Mouse (Mus musculus): ENCODE results near the gene Hcrt. TPM values are rescaled to one million over a fixed set of nuclear protein-coding genes. Genes with fewer than 3 reads are reported as not detected.
"Not testable (repeated sequence)": the region's sequence is repeated elsewhere in the genome, so short reads cannot be mapped to it uniquely, and the experiment has no call there.

Hcrt gene
- total RNA-seq (2021), result under 1 TPM; 0.59 to 0.77 TPM

DNA sequence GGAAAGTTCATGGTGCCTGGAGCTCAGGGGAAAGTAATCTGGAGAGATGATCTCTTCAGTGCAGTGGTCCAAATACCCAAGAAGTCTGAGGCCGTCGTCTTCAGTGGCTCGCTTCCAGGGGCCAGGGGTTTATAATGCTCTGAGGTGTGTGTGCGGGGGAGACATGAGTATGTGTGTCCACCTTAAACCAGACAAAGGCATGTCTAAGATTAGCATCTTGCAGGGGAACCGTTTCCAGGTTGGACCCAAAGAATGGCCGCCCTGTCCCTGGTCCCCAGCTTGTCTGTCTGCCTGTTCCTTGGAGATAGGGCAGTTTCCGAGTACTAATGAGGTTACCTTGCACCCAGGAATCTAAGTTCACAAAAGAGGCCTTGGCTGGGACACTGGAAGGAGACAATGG lies at the start of gene Hcrt:
Gene Hcrt, minus strand, starts transcription at position 101 of the 400 bp plus-strand sequence.
- no peak for DNase-seq (ENCODE audit: low spot score in 2 of 2)
- intact Hi-C loops (cut with DNase I), result loop anchor here (5.0 kb wide), 2 partner anchors 191 to 194 kb away; partner anchors contain the start of gene Cnp

DNA sequence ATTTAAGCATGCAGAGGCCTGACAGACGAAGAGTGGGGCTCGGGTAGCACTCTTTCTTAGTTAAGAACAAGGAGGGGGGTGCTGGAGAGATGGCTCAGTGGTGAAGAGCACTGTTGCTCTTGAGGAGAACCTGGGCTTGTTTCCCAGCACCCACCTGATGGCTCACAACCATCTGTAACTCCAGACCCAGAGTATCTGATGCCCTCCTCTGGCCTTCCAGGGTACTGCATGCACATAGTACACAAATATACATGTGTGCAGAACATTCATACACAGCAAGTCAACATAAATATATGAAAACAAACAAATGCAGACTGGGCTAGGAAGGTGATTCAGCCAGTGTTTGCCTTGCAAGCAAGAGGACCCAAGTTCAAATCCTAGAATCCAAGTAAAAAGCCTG lies 48.4 kb upstream of the Hcrt start:
- intact Hi-C loops (cut with DNase I), result no loop called here
- no peak for DNase-seq (ENCODE audit: low spot score in 2 of 2)

DNA sequence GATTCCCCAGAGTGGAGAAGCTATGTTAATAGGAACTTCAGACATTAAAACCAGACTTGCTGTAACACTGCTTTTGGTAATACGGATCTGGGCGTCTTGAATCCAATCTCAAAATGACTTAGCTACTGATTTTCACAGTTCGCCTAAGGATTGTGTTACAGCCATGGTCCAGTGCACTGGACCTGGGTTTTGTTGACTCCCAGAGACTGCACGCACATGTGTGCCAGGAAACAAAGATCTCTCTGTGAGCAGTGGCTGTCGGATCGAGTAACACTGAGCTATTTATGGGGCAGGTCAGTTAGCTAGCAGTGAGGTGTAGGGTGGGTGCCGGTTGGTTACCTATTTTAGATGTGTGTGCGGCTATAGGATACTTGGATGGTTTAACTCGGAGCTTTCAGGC lies 47.8 kb upstream of the Hcrt start:
- no peak for DNase-seq (ENCODE audit: low spot score in 2 of 2)
- intact Hi-C loops (cut with DNase I), result no loop called here

DNA sequence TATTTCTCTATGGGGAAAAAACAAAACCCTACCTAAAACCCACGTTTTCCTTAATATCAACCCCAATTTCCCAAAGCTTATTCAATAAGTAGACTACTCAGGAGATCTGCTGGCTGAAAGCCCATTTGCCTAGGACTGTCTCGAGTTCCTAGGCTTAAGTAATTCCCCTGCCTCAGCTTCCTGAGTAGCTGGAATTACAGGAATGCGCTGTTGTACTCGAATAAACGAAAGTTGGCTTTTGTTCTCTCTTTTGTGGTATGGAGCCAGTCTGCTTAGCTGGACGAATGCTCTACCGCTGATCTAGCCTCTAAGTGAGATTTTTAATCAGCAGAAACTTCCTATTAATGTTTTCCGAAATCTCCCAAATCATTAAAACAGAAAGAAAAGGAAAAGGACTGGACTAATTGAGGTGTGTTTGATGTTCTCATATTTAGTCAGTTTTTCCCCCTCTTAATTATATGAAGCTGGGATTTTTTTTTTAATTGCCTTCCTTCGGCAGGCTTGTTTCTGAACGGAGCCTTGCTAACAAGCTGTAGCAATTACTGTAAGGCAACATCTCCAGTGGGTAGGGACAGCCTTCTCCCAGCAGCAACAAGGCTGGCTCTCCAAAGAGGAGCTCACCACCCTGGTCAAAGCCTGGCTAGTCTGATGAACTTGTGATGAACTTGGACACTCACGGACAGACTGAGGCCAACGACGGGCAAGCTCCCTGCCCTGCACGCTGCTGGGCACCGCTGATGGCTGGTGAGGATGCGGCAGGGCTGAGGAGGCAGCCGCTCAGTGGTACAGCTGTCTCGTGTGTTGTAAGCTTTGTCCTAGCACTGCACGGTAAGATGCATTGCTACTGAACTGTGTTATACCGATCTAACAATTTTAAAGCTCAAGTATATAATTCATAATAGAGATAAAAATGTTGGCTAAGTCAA lies 43.9 kb upstream of the Hcrt start:
- intact Hi-C loops (cut with DNase I), result no loop called here
- DNase-seq (ENCODE audit: low spot score in 2 of 2), result no peak

DNA sequence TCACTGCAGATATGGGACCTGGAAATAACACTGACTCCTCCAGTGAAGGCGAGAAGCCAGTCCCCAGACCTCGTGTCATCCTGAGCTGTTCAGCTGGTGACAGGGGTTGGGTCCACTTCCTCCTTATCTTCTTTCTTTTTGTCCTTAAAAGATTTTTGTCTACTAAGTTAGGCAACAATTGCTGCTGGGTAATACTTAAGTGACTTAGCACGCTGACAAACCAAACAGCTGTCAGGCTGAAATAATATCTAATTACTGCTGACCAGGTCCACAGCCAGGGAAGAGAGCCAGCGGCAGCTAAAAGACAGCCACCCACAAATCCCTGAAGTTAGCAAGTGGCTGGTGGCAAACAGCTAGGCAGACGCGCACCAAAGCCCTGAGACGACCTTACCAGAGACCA lies 42.8 kb upstream of the Hcrt start:
- intact Hi-C loops (cut with DNase I), result no loop called here
- DNase-seq (ENCODE audit: low spot score in 2 of 2), result no peak

DNA sequence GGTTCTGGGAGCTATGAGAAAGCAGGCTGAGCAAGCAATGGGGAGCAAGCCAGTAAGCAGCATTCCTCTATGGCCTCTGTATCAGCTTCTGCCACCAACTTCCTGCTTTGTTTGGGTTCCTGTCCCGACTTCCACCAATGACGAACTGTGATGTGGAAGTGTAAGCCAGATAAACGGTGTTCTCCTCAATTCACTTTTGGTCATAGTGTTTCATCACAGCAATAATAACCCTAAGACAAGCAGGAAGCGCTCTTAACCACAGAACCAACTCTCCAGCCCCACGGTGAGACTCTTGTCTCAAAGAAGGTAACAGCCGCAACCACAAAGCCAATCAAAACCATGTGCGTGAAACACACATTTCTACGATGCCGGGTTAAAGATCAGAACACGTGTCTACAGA lies 41.7 kb upstream of the Hcrt start:
- DNase-seq (ENCODE audit: low spot score in 2 of 2), result no peak
- intact Hi-C loops (cut with DNase I), result no loop called here

DNA sequence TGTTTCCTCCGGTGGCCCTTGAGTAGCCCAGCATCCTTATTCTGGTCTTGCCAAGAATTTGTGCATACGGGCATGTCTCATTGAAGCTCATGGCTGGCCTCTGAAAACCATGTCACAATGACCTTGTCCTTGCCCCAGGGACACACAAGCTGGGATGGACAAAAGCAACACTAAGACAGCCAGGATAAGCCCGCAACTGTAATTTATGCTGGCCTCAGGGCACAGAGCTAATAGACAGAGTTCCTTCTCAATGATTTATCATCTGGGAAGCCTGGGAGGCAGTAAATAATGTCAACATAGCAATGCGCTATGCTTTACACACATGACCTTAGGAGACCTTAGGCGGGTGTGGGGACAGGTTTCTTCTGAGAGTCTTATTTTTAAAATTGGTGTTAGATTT lies 36.7 kb upstream of the Hcrt start:
- no peak for DNase-seq (ENCODE audit: low spot score in 2 of 2)
- intact Hi-C loops (cut with DNase I), result no loop called here

DNA sequence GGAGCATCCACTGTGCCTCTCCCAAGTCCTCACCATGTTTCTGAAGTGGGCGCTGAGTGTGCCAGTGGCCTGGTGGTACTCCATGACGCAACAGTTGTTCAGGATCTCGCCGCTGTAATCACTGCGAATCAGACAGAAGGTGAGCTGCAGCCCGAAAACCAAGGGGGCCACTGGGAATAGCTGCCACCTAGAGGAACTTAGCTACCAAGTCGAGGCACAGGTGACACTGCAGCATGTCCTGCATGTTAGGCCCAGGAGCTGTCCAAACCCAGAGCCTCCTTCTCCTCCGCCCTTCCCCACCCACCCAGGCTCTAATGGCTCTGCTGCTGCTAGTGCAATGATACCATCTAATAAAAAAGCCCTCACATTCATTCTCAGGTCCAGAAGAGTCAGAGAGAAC lies 33.9 kb upstream of the Hcrt start:
- DNase-seq (ENCODE audit: low spot score in 2 of 2), result no peak
- intact Hi-C loops (cut with DNase I), result no loop called here

DNA sequence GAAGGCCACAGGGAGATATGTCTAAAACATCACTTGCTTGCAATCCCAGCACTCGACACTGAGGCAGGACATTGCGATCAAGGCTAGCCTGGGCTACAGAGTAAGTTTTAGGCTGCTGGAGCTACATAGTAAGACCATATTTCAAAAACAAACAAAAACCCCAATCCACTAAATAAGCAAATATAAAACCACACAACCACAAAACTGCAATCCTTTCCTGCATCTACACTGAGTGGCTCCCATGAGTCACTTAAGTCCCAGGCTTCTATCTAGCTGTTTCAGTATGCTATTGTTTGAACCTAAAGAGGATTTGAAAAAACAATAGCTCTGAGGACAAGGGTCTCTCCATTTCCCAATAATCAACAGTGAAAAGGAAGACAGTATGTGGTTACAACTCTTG lies 32.7 kb upstream of the Hcrt start:
- intact Hi-C loops (cut with DNase I), result no loop called here
- no peak for DNase-seq (ENCODE audit: low spot score in 2 of 2)

DNA sequence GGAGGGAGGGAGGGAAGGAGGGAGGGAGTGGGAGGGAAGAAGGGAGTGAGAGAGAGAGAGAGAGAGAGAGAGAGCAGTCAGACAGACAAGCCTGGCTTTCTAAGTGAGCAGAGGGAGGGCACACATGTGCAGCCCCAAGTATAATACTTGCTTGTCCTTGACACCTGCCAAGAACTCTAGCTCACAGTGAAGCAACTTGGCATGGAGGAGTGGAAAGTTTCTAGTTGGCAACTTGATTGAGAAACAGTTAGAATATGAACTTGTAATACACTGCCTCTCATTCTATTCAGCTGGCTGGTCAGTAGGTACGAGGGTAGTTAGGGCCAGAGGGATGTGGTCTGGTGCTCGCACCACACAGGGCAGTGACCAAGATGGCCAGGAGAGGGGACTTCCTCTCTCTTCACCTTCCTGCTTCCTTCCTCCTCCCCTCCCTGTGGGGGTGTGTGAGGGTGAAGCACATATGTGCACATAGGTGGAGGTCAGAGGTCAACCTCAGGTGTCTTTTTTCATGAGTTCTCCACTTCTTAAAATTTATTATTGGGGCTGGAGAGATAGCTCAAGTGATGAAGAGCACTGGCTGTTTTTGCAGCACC lies 28.8 kb upstream of the Hcrt start:
- intact Hi-C loops (cut with DNase I), result no loop called here
- no peak for DNase-seq (ENCODE audit: low spot score in 2 of 2)

DNA sequence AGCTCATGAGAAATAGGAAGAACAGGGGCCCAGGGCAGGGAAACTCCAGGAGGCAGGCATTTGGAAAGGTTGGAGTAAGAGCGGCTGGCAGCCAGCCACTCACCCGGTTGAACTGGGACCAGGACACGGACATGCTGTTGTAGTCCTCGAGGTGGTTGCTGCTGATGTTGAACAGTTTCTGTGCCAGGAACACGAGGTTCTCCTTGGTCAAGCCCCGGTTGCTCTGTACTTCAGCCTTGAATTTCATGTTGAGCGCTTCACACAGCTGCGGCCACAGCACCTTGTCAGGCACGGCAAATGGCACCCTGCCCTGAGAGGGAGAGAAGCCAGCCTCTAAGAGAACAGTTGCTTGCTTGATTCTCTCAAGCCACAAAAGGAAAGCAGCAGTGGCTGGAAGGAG lies 27.9 kb upstream of the Hcrt start:
- DNase-seq (ENCODE audit: low spot score in 2 of 2), result peak; percentile 17 to 31

DNA sequence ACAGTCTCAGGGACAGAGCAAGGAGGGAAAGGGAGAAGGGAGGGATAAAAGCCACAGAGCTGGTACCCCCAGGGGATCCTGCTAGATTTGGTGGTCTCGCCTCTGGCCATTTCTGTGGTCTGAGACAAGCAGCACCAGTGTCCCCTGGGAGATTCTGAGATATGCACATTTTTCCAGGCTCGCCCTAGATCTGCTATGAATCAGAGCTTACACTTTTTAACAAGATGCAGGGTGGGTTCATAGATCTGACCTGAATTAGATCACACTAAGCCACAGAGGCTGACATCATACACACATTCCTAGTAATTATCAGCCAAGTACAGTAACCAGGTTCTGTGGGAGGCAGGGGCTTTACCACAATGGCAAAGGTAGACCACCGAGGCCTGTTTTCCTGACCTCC lies 27.0 kb upstream of the Hcrt start:
- intact Hi-C loops (cut with DNase I), result no loop called here
- DNase-seq (ENCODE audit: low spot score in 2 of 2), result no peak

More for the DNA sequence above, 27.9 kb upstream of the Hcrt start:
- intact Hi-C loops (cut with DNase I), result not testable (repeated sequence)

DNA sequence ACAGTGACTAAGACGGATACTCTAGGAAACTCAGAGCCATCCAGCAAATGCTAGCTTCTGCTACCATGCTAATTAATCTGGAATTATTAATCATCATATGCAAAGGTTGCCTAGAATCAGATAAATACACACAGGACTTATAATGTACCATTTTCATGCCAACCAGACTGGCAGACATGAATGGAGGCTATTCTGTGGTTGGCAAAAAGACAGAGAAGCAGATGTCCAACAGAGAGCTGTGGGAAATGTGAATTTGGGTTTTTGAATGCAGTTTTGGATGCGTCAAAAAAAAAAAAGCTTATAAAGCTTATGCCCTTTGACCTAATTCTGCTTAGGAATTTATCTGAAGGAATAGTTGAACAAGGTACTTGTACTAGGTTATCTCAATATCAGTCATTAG lies 23.0 kb upstream of the Hcrt start:
- intact Hi-C loops (cut with DNase I), result no loop called here

DNA sequence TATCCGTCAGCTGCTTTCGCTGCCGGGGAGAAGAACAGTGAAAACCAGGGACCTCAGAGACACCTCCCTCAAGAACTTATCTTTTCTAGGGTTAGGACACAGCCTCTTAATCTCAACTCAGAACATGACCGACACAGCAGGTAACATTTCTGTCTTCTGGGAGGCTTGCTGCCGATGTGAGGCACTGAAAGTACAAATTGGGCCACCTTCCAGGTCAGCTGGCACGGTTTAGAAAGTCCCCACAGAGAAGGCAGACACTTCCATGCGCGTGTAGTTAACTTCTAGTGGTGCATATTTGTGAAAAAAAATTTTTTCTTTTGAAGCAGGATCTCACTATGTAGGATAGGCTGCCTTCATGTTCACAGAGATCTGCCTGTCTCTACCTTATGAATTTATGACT lies 21.6 kb upstream of the Hcrt start:
- intact Hi-C loops (cut with DNase I), result no loop called here
- no peak for DNase-seq (ENCODE audit: low spot score in 2 of 2)

More for the DNA sequence above, 23.0 kb upstream of the Hcrt start:
- DNase-seq (ENCODE audit: low spot score in 2 of 2), result no peak

DNA sequence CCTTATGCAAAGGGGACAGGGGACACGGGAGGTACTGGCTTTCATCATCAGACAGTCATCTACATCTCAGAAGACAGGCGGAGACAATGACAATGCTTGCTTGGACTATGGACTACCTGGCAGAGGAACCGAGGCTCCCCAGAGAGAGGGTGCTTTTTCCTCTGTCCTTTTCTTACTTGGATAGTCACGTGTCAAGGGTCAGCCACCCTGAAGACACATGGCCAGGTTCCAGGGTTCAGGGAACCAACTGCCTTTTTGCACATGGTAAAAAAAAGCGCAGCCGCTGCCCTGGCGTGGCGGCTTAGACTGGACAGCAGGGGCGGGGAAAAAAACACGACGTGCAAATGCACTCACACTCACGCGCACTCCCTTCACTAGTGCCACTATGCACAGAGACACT lies 19.8 kb upstream of the Hcrt start:
- DNase-seq (ENCODE audit: low spot score in 2 of 2), result no peak
- intact Hi-C loops (cut with DNase I), result no loop called here

DNA sequence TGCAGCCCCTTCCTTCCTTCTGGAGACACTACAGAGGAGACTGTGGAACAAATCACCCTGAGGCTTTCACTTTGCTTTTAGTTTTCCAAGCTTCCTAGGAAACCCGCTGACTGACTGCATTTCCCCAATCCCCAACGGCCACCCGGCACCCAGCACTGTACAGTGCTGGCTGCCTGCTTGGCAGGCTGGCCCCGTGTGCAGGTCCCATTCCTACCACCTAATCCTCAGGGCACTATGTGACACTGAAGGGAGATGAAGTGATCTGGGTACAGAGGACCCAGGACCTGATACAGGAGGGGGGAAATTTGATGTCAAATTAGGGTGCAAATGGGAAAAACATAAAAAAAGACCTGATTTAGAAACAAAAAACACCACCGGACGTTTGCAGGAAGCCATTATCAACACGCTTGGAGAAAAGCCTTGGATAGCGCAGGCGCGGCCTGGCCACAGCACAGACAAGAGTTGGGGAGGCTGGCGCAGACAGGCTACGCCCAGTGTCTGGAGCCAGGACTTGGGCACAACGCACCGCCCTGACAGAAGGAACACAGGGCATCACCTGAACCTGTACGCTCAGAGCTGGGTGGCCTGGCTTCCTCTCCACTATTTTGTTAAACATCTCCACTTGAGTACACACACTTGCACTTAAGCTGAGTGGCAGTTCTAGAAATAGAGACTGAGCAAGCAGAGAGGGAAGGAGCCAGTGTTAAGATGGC lies 19.2 kb upstream of the Hcrt start:
- intact Hi-C loops (cut with DNase I), result no loop called here

DNA sequence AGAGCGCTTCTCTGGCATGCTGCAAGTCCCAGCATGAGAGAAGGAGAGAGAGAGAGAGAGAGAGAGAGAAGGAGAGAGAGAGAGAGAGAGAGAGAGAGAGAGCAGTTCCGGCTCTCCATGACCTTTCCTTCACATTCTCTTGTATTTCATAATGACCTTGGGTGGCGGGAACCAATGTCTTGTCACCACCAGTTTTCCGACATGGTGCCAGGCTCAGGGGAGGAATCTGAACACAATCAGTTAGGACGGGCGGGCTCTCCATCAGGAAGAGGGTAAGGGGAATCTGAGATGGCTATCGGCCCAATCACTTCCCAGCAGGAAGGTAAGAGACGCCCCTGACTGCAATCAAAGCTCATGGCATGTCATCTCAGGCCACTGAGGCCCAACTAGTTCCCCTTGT lies 17.5 kb upstream of the Hcrt start:
- DNase-seq (ENCODE audit: low spot score in 2 of 2), result no peak
- intact Hi-C loops (cut with DNase I), result no loop called here

More for the DNA sequence above, 19.2 kb upstream of the Hcrt start:
- DNase-seq (ENCODE audit: low spot score in 2 of 2), result no peak

DNA sequence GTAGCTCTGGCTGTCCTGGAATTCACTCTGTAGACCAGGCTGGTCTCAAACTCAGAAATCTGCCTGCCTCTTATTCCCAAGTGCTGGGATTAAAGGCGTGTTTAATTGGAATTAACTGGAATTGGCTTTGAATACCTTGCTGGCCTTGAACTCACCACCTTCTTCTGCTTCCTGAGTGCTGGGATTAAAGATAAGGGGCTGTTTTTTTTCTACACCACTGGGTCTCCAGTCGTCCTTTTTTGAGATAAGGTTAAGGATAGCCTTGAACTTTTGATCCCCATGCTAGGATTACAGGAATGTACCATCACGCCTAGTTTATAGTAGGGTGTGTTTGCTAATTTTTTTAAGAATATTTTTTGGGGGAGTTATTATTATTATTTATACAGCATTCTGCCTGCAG lies 15.3 kb upstream of the Hcrt start:
- no peak for DNase-seq (ENCODE audit: low spot score in 2 of 2)
- intact Hi-C loops (cut with DNase I), result no loop called here

DNA sequence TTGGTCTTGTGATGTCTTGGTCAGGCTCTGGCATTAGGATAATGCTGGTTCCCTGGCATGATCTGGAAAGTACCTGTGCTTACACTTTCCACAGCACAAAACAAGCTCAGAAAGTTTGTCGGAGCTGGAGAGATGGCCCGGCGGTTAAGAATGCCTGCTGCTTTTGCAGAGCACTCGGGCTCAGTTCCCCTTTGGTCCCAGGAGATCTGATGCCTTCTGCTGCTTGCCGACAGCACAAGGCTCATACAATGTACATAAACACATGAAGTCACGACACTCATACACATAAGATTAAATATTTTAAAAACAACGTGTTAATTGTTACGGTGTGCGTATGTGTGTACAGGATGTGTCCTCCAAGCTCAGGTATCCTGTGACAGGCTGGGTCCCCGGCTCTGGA lies 13.2 kb upstream of the Hcrt start:
- DNase-seq (ENCODE audit: low spot score in 2 of 2), result no peak
- intact Hi-C loops (cut with DNase I), result no loop called here

DNA sequence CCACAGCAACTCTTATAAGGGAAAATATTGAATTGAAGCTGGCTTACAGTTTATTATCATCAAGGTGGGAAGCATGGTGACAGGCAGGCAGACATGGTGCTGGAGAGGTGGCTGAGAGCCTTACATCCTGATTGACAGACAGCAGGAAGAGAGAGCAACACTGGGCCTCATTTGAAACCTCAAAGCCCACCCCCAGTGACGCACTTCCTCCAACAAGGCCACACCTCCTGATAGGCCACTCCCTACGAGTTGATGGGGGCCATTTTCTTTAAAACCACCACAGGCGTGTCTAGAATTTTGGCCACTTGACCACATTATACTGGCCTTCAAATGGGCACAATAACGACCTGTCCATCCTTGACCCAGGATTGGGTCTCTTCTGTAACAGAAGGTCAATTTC lies 11.5 kb upstream of the Hcrt start:
- DNase-seq (ENCODE audit: low spot score in 2 of 2), result no peak
- intact Hi-C loops (cut with DNase I), result no loop called here
